Mouse (Mus musculus) kidney, adult 2 months (tissue): ENCODE results near the gene Ldb3. TPM values are rescaled to one million over a fixed set of nuclear protein-coding genes. Genes with fewer than 3 reads are reported as not detected.

ENCODE experiments used
- DNase-seq: peaks from one replicate; pipeline ENCODE4 v3.0.0; 2021
- H3K27ac ChIP-seq: fragments of 200-500 bp; 2 replicates; pipeline ENCODE4 v1.5.1; 2012; ENCODE audit warnings: low read depth, low read length, control low read depth, inconsistent platforms; ENCODE audit not compliant: insufficient read depth
- H3K27me3 ChIP-seq: fragments of 200-500 bp; replicated peaks from 2 replicates; pipeline ENCODE4 v1.6.1; 2012; ENCODE audit warnings: mild to moderate bottlenecking, moderate library complexity, low read length, inconsistent platforms; ENCODE audit not compliant: control insufficient read depth, insufficient read depth
- H3K36me3 ChIP-seq: fragments of 200-500 bp; 2 replicates; pipeline ENCODE4 v1.6.1; 2012; ENCODE audit warnings: mild to moderate bottlenecking, moderate library complexity, low read length, inconsistent platforms; ENCODE audit not compliant: control insufficient read depth, insufficient read depth
- H3K4me1 ChIP-seq: fragments of 200-500 bp; 2 replicates; pipeline ENCODE4 v1.6.1; 2011; ENCODE audit warnings: low read length; ENCODE audit not compliant: control insufficient read depth, insufficient read depth
- H3K4me3 ChIP-seq: fragments of 200-500 bp; 2 replicates; pipeline ENCODE4 v1.5.1; 2011; ENCODE audit warnings: mild to moderate bottlenecking, low read depth, low read length, control low read depth; ENCODE audit not compliant: insufficient read depth
- CTCF ChIP-seq: fragments of 200-500 bp; conservative IDR thresholded peaks from 2 replicates; pipeline ENCODE4 v1.5.1; 2011; ENCODE audit warnings: low read depth, mild to moderate bottlenecking, control low read depth, low read length, moderate library complexity, mixed read lengths; ENCODE audit not compliant: insufficient read depth, insufficient read length
- POLR2A ChIP-seq: fragments of 200-500 bp; IDR thresholded peaks from one replicate; pipeline ENCODE4 v1.6.1; 2011; ENCODE audit warnings: low read depth, low read length, control low read depth
- WGBS: fragments of 180-500 bp; shearing (Covaris S2); methylation state at CpG from one replicate; pipeline ENCODE4 v1.1.7; 2018; 5-methylcytosine and 5-hydroxymethylcytosine counted together
- polyA plus RNA-seq: library from polyadenylated mRNA; depleted of rRNA; stranded (reverse); fragments of >200 nt; gene quantifications from 2 replicates; pipeline ENCODE4 v1.2.3, GENCODE M21; 2012; rRNA removed

Ldb3 gene
- polyA plus RNA-seq = 1.9 and 26.0 TPM in 2 replicates

DNA sequence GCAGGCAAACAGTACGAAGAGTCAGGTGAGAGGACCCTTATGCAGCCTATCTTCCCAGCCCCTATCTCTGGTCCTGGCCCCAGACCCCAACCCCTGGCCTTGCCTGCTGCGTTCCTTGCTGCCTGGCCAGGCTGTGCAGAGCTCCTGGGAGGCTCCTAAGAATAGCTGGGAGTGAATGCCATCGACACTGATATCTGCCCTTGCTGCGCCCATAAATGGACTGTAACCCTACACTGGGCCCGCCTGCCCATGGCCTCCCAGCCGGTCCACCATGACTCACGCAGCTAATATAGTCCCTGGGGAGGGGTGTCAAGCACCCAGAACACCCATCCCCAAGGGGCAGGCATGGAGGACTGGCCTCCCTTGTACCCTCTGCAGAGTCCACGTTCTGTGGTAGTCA lies at the start of gene Ldb3:
TSS of gene Ldb3 (minus strand) at position 185 of the 400 bp plus-strand sequence.
- no peak for DNase-seq
- no peak within 1 kb of the TSS for H3K4me3 ChIP-seq

DNA sequence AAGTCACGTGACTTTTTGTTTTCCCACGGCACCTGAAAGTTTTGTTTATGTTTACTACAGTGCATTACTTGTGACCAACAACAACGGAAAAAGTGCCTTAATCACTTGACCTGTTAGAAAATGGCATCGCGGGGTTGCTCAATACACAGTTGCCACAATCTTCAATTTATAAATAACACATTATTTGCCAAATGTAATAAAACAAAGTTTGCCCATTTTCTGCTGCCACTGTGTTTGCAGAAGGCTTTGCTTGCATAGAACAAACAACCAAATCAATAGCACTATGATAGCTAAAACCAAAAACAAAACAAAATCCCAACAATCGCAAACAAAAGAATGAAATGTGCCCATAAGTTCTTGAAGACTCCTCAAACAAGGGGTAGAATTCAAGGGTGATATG lies 47.2 kb upstream of the Ldb3 start:
- H3K27ac ChIP-seq = no peak overlapping the region
- DNase-seq = no peak

More for the DNA sequence above, at the start of gene Ldb3:
- Histone ChIP-seq H3K27me3 (no peaks in the 10 kb centered on the region), H3K27ac (no peak within 1 kb of the TSS), H3K4me1 (0 out of 2 replicates have a peak, but pooled peaks cover 4% of the 10 kb centered on the region), H3K36me3 (no peaks in the 10 kb centered on the region)
- TF ChIP-seq POLR2A = no peak
- no peak for TF ChIP-seq CTCF
- WGBS = 60% methylated on average over 8 of the region's 8 CpGs

DNA sequence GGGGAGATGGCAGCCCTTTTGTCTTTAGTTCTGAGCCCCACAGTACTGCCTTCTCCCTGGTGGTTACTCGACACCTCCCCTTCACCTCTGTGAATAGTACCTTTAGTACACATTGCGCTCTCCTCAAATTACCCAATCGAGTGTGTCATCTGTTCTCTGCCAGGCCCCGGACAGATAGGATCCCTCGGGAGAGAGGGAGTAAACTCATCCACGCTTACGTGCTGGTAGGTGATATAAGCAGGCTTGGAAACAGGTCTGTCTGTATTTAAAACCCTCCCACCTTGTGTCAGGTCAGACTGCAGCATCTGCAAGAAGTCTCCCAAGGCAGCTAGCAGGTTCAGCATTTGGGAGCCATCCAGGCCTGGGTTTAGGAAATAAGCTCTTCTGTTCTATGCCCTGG lies 46.7 kb upstream of the Ldb3 start:
- H3K4me1 ChIP-seq = no peaks in the 10 kb centered on the region
- no peak overlapping the region for H3K4me3 ChIP-seq
- no peaks in the 10 kb centered on the region for H3K27me3 ChIP-seq
- no peak overlapping the region for H3K27ac ChIP-seq
- H3K36me3 ChIP-seq = no peaks in the 10 kb centered on the region
- WGBS = 37% methylated on average over 7 of the region's 7 CpGs
- DNase-seq = no peak
- TF ChIP-seq CTCF (no peak), POLR2A (no peak)

More for the DNA sequence above, 47.2 kb upstream of the Ldb3 start:
- no peaks in the 10 kb centered on the region for H3K4me1 ChIP-seq
- WGBS = 82% methylated on average over 6 of the region's 6 CpGs
- no peaks in the 10 kb centered on the region for H3K27me3 ChIP-seq
- H3K36me3 ChIP-seq = no peaks in the 10 kb centered on the region
- H3K4me3 ChIP-seq = no peak overlapping the region
- TF ChIP-seq CTCF (no peak), POLR2A (no peak)

GRCm38 (mm10) chr14:34632722-34633448 lies 44.4 kb upstream of the Ldb3 start:
- no peak overlapping the region for H3K27ac ChIP-seq
- 81% methylated on average over 10 of the region's 10 CpGs for WGBS
- H3K4me3 ChIP-seq = no peak overlapping the region
- H3K4me1 ChIP-seq = no peaks in the 10 kb centered on the region
- no peaks in the 10 kb centered on the region for H3K27me3 ChIP-seq
- DNase-seq = no peak
- TF ChIP-seq POLR2A (no peak), CTCF (no peak)
- H3K36me3 ChIP-seq = no peaks in the 10 kb centered on the region

GRCm38 (mm10) chr14:34626824-34627223 lies 38.3 kb upstream of the Ldb3 start:
- H3K27ac ChIP-seq = no peak overlapping the region
- WGBS = 77% methylated on average over 7 of the region's 7 CpGs

DNA sequence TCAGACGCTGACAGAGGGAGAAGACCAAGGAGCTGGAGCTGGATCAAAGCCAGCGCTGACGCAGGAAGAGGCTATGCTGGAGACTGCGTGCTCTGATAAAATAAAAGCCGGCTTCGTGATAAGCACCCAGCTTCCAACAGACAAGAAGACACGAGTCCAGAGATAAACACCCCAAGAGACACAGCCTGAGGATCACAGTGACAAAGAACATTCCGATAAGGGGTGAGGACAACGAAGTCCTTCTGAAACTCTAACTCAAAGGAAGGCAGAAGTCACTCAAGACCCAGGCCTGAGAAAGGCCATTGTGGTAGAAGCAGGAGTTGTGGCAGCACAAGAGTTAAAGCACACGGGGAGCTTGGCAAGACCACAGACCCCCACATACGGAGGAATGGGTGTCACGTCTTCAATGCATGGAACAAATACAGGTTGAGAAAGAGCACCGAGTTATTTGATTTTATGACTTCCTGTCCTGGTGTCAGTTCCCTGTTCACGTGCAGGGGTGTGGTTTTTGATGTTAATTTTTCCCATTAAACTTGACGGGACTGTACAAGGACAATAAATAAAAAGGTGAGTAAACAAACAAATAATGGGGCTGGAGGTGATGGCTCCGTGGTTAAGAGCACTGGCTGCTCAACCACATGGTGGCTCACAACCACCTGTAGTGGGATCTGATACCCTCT lies 35.2 kb upstream of the Ldb3 start:
- Histone ChIP-seq H3K4me3 (no peak overlapping the region), H3K27me3 (no peaks in the 10 kb centered on the region), H3K4me1 (no peaks in the 10 kb centered on the region), H3K27ac (no peak overlapping the region), H3K36me3 (no peaks in the 10 kb centered on the region)
- DNase-seq = no peak
- 57% methylated on average over 16 of the region's 16 CpGs for WGBS
- no peak for TF ChIP-seq CTCF
- no peak for TF ChIP-seq POLR2A

More at GRCm38 (mm10) chr14:34626824-34627223, 38.3 kb upstream of the Ldb3 start:
- DNase-seq = no peak
- H3K36me3 ChIP-seq = no peaks in the 10 kb centered on the region
- H3K27me3 ChIP-seq = no peaks in the 10 kb centered on the region
- H3K4me1 ChIP-seq = no peaks in the 10 kb centered on the region
- no peak overlapping the region for H3K4me3 ChIP-seq
- TF ChIP-seq CTCF (no peak), POLR2A (no peak)

GRCm38 (mm10) chr14:34623074-34623473 lies 34.6 kb upstream of the Ldb3 start:
- TF ChIP-seq CTCF (no peak), POLR2A (no peak)
- Histone ChIP-seq H3K27ac (no peak overlapping the region), H3K27me3 (no peaks in the 10 kb centered on the region), H3K4me1 (no peaks in the 10 kb centered on the region), H3K36me3 (no peaks in the 10 kb centered on the region), H3K4me3 (no peak overlapping the region)
- 89% methylated on average over 5 of the region's 5 CpGs for WGBS
- DNase-seq = no peak
